Mouse (Mus musculus): Measurements from ENCODE around the gene Ubxn1. TPM values are rescaled to one million over a fixed set of nuclear protein-coding genes. Genes with fewer than 3 reads are reported as not detected.
"Not testable (repeated sequence)": the region's sequence is repeated elsewhere in the genome, so short reads cannot be mapped to it uniquely, and the experiment has no call there.

Gene Ubxn1
- polyA plus RNA-seq (2015; fragmentation: Nextera tagmentation; extraction: Ambion mirVana), result 141 and 145 TPM in 2 replicates

DNA sequence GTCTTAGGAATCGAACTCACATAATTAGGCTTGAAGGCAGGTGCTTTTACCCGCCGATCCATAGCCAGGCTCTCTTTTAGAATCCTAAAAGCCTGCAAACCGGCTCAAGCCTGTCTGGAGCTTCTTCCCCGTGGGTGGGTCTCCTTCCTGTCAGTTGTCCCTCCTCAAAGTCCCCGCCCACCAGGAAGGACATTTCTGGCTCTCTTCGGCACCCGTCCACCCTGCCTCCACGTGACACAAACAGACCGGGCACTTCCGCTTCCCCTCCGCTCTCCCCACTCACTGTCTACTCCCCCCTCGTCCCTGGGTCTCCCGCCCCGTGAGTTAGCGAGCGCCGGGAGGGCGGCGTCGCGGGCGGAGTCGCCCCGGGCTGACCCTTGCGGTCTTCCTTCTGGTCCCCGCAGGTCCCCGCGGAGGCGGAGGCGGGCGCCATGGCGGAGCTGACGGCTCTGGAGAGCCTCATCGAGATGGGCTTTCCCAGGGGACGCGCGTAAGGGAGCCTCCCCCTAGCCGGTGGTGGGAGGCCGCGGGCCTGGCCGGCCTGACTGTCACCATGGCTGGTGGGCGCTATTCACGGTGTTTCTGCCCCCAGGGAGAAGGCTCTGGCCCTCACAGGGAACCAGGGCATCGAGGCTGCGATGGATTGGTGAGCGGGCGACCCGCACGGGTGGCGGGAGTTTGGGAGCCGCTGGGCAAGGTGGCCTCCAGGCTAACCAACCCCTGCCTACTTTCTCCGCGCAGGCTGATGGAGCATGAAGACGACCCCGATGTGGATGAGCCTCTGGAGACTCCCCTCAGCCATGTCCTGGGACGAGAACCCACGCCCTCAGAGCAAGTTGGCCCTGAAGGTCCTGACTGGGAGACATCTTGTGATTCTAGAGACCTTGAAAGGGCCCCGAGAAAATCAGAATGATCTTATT lies at the start of gene Ubxn1:
Ubxn1 (plus strand) TSS at position 230 of the 920 bp plus-strand sequence.
- peaks cover 28% of the 10 kb centered on the region for H3K36me3 ChIP-seq
- WGBS, result under 1% methylated on average over 59 of the region's 59 CpGs

DNA sequence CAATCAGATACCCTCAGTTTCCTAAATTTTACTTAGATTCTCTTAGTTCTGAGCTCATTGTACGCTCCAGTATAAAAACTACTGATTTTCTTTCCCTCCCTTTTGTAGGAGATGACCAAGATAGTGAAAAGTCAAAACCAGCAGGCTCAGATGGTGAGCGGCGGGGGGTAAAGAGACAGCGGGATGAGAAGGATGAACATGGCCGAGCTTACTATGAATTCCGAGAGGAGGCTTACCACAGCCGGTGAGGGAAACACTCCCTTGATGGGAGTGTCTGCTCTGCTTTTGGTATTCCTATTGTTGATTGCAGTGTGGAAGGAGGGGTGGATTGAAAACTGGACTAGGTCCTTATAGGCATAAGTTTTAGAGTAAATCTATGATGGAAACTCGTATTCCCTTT lies 48.6 kb upstream of the Ubxn1 start:
- H3K9ac ChIP-seq, result peak overlapping the region; percentile 31; the same call in 1 of the 2 replicates
- ATAC-seq (ENCODE audit: low FRiP score, low read depth), result no peak

More for the DNA sequence above, at the start of gene Ubxn1:
- Histone ChIP-seq H3K9me3 (no peaks in the 10 kb centered on the region), H3K27me3 (no peaks in the 10 kb centered on the region), H3K4me2 (peak within 1 kb of the TSS; percentile 92), H3K4me1 (replicated peaks) (peaks cover 16% of the 10 kb centered on the region), H3K9ac (peak within 1 kb of the TSS; percentile 99), H3K27ac (replicated peaks) (peak within 1 kb of the TSS; percentile 81), H3K4me3 (peak within 1 kb of the TSS; percentile 92)
- peak; percentile 97 for ATAC-seq (ENCODE audit: low FRiP score, low read depth)

GRCm38 (mm10) chr19:8829660-8830059 lies 41.6 kb upstream of the Ubxn1 start, which contains the start of gene AC129217.1:
AC129217.1 (plus strand) TSS chr19:8829773.
- Histone ChIP-seq H3K4me3 (no peak within 1 kb of the TSS), H3K4me2 (no peak within 1 kb of the TSS), H3K36me3 (peaks cover 97% of the 10 kb centered on the region), H3K4me1 (replicated peaks) (no peaks in the 10 kb centered on the region), H3K9ac (no peak within 1 kb of the TSS), H3K27ac (replicated peaks) (no peak within 1 kb of the TSS), H3K27me3 (no peaks in the 10 kb centered on the region), H3K9me3 (no peaks in the 10 kb centered on the region)
- 92% methylated on average over 8 of the region's 8 CpGs for WGBS
- ATAC-seq (ENCODE audit: low FRiP score, low read depth), result no peak

More for the DNA sequence above, 48.6 kb upstream of the Ubxn1 start:
- WGBS, result 57% methylated on average over 8 of the region's 8 CpGs
- peak overlapping the region; percentile 91 for H3K4me2 ChIP-seq
- peaks cover 49% of the 10 kb centered on the region for H3K36me3 ChIP-seq
- H3K27me3 ChIP-seq, result no peaks in the 10 kb centered on the region
- no peak overlapping the region for H3K27ac ChIP-seq (replicated peaks)
- no peaks in the 10 kb centered on the region for H3K9me3 ChIP-seq
- H3K4me3 ChIP-seq, result peak overlapping the region; percentile 96
- peaks cover 35% of the 10 kb centered on the region for H3K4me1 ChIP-seq (replicated peaks)

DNA sequence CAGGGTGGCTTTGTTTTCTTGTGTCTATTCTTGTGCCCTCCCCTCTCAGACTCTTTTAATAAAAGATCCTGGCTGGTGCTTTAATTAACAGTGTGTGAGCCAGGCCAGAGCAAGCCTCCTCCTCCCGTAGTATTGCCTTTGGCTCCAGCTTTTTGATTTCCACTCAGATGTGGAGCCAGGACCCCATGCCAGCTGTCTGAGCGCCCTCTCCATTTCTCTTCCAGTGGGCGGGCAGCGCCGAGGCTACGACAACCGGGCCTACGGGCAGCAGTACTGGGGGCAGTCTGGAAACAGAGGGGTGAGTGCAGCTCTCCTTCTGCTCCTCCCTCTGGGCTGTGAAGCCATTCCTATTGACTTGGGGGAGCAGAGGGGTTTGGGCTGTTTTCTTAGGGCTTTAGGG lies 40.6 kb upstream of the Ubxn1 start:
- Histone ChIP-seq H3K27me3 (no peaks in the 10 kb centered on the region), H3K27ac (replicated peaks) (no peak overlapping the region), H3K9ac (no peak overlapping the region), H3K4me2 (no peak overlapping the region), H3K9me3 (no peaks in the 10 kb centered on the region), H3K36me3 (peaks cover 91% of the 10 kb centered on the region), H3K4me3 (no peak overlapping the region), H3K4me1 (replicated peaks) (no peaks in the 10 kb centered on the region)
- ATAC-seq (ENCODE audit: low FRiP score, low read depth), result no peak
- 87% methylated on average over 8 of the region's 8 CpGs for WGBS

DNA sequence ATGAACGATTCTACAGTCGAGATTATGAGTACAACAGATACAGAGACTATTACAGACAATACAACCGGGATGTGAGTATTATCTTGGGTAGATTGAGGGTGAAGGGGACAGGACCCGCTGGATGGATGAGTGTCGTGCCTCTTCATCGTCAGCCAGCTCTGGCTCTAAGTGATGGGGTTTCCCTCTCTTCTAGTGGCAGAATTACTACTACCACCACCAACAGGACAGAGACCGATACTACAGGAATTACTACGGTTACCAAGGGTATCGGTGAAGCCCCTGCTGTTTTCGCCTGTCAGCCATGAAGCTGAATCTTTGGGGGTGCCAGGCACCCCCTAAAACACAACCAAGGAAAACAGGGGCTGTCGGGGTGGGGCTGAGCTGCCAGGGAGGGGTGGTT lies 40.0 kb upstream of the Ubxn1 start:
- Histone ChIP-seq H3K9me3 (no peaks in the 10 kb centered on the region), H3K4me1 (replicated peaks) (peaks cover 2% of the 10 kb centered on the region; the same call in 1 of the 2 replicates), H3K27ac (replicated peaks) (no peak overlapping the region), H3K36me3 (peaks cover 87% of the 10 kb centered on the region), H3K9ac (no peak overlapping the region), H3K4me2 (no peak overlapping the region), H3K27me3 (no peaks in the 10 kb centered on the region), H3K4me3 (no peak overlapping the region)
- no peak for ATAC-seq (ENCODE audit: low FRiP score, low read depth)
- 77% methylated on average over 11 of the region's 11 CpGs for WGBS

- Histone ChIP-seq H3K9me3 (no peaks in the 10 kb centered on the region), H3K27ac (replicated peaks) (no peak overlapping the region), H3K9ac (no peak overlapping the region), H3K4me2 (no peak overlapping the region), H3K4me3 (no peak overlapping the region), H3K36me3 (peaks cover 70% of the 10 kb centered on the region), H3K27me3 (no peaks in the 10 kb centered on the region), H3K4me1 (replicated peaks) (peaks cover 10% of the 10 kb centered on the region)
- no peak for ATAC-seq (ENCODE audit: low FRiP score, low read depth)
- 90% methylated on average over 4 of the region's 4 CpGs for WGBS
These were observed 38.3 kb upstream of the Ubxn1 start for GRCm38 (mm10) chr19:8832971-8833370.

DNA sequence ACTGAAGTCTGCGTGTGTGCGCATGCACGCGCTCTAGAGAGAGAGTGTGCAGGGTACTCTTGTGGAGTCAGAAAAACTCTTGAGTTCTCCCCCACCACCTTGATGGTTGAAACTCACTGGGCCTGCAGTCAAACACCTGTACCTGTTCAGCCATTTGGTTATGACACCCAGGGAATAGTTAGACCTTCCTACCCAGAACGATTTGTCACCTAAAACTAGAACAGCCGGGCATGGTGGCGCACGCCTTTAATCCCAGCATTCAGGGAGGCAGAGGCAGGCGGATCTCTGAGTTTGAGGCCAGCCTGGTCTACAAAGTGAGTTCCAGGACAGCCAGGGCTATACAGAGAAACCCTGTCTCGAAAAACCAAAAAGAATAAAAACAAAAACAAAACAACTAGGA lies 35.0 kb upstream of the Ubxn1 start:
- H3K27me3 ChIP-seq; H3K9me3 ChIP-seq; H3K9ac ChIP-seq; ATAC-seq (ENCODE audit: low FRiP score, low read depth): not testable (repeated sequence)
- Histone ChIP-seq H3K4me1 (replicated peaks) (peaks cover 30% of the 10 kb centered on the region), H3K27ac (replicated peaks) (peak overlapping the region; percentile 97; the same call in 1 of the 2 replicates), H3K4me3 (peak overlapping the region; percentile 79; the same call in 1 of the 2 replicates), H3K4me2 (peak overlapping the region; percentile 78; the same call in 1 of the 2 replicates), H3K36me3 (peaks cover 39% of the 10 kb centered on the region)
- 97% methylated on average over 10 of the region's 10 CpGs for WGBS

GRCm38 (mm10) chr19:8837251-8837791 lies 34.0 kb upstream of the Ubxn1 start, which contains the start of gene Bscl2:
Bscl2 (plus strand) TSS chr19:8837467.
- peak; percentile 71 for ATAC-seq (ENCODE audit: low FRiP score, low read depth)
- no peaks in the 10 kb centered on the region for H3K9me3 ChIP-seq
- H3K36me3 ChIP-seq, result peaks cover 35% of the 10 kb centered on the region
- H3K9ac ChIP-seq, result peak within 1 kb of the TSS; percentile 92
- H3K4me1 ChIP-seq (replicated peaks), result peaks cover 37% of the 10 kb centered on the region
- H3K27ac ChIP-seq (replicated peaks), result peak within 1 kb of the TSS; percentile 97
- H3K27me3 ChIP-seq, result no peaks in the 10 kb centered on the region
- H3K4me2 ChIP-seq, result peak within 1 kb of the TSS; percentile 78
- H3K4me3 ChIP-seq, result peak within 1 kb of the TSS; percentile 79
- under 1% methylated on average over 38 of the region's 38 CpGs for WGBS

DNA sequence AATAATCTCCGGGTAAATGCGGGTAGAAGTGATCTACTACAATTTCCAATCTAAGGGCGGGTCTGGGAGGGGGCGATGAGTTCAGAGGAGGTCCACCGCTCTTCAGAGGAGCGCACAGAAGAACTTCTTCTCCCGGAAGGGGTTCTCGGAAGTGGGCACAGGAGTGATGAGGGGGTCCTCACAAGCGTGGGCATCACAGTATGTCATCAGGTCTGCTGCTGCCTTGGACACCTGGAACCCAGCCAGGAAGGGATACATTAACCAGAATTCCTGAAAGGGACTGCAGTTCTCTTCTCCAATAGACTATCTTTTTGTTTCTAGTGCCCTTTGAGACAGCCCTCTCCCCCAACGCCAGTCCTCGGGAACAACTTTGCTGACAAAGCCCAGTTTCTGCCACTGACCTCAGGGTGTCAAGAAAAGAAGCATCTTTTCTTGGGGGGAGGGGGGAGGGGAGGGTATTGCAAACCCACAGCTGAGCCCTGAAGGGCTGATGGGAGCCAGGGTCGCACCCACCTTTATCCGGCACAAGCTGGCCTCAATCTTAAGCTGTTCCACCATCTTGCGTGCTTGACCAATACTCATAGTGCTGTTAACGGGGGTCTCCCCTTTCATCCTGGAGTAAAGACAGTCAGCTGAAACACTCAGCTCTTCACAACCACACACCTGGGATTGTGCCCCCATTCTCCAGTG lies 33.1 kb upstream of the Ubxn1 start:
- H3K4me1 ChIP-seq (replicated peaks), result peaks cover 38% of the 10 kb centered on the region
- no peaks in the 10 kb centered on the region for H3K27me3 ChIP-seq
- WGBS, result 10% methylated on average over 15 of the region's 15 CpGs
- peak overlapping the region; percentile 79 for H3K4me3 ChIP-seq
- H3K9me3 ChIP-seq, result no peaks in the 10 kb centered on the region
- H3K4me2 ChIP-seq, result peak overlapping the region; percentile 78
- no peak for ATAC-seq (ENCODE audit: low FRiP score, low read depth)
- peak overlapping the region; percentile 97 for H3K27ac ChIP-seq (replicated peaks)
- peak overlapping the region; percentile 92 for H3K9ac ChIP-seq
- H3K36me3 ChIP-seq, result peaks cover 32% of the 10 kb centered on the region

DNA sequence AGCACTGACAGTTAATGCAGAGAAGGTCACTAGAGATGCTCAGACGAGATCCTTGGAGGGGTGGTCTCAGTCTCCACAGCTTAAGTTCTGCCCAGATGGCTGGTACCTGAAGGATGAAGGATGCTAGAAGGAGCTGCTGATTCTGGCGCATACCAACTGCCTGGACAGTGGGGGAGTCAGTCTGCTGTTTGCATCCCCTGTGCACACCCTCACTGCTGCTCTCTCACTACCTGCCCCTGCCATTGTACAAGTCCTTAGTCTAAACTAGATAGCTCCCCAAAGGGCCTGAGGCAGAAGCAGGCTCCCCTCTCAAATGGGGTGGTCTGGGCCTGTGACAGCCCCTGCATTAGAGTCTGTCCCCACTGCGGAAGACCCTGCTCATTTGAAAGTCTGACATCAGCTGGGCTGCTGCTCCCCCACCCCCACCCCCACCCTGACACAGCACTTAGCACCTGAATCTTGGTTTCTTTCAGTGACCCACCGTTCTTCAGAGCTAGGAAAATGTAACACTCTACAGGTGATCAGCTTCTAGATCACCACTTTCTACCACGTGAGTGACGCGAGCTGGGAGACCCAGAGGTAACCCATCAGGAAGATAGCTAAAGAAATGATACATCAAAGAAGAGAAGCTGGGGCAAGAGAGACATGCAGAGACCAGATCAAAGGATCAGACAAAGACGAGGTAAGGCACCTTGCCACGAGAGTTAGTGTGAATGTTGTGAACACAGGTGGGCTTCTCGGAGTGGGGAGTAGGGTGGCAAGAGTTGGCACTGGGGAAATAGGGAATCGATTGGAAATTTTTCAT lies 32.0 kb upstream of the Ubxn1 start, which contains the start of gene Gng3:
Gng3 (minus strand) TSS at position 92 of the 805 bp plus-strand sequence.
- 27% methylated on average over 11 of the region's 11 CpGs for WGBS
- H3K4me2 ChIP-seq, result peak within 1 kb of the TSS; percentile 78
- ATAC-seq (ENCODE audit: low FRiP score, low read depth), result peak; percentile 93
- peak within 1 kb of the TSS; percentile 79 for H3K4me3 ChIP-seq
- no peaks in the 10 kb centered on the region for H3K27me3 ChIP-seq
- peak within 1 kb of the TSS; percentile 92 for H3K9ac ChIP-seq
- peaks cover 38% of the 10 kb centered on the region for H3K4me1 ChIP-seq (replicated peaks)
- H3K27ac ChIP-seq (replicated peaks), result peak within 1 kb of the TSS; percentile 97
- H3K36me3 ChIP-seq, result peaks cover 22% of the 10 kb centered on the region
- no peaks in the 10 kb centered on the region for H3K9me3 ChIP-seq

Measured in hindbrain, embryonic 15.5 days (tissue).